Mouse (Mus musculus): ENCODE measurements at regions not wholly inside any gene's neighbourhood (a gene's known extent, or its start where the extent isn't known, plus 50 kb on each side); places are given as distances from the start of the nearest gene placed in this dataset.

DNA sequence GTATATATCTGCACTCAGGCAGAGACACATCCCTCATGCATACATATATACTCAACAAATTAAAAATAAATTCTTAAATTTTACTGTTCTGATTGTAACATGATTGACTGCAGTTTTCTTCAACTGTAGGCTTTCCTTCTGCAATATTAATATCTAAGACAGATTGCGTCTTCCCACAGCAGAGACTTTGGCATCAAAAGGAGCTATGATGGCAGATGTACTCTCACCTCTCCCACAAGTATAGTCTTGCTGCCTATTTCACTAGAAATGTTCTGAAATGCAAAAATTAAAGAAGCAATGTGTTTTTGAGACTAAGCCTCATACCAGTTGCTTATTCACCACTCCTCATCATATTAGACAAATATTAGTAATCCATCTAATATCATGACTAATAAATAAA lies 356.5 kb downstream of the Dnah5 start:
- in situ Hi-C loops (cut with MboI, MseI), result no loop called here

DNA sequence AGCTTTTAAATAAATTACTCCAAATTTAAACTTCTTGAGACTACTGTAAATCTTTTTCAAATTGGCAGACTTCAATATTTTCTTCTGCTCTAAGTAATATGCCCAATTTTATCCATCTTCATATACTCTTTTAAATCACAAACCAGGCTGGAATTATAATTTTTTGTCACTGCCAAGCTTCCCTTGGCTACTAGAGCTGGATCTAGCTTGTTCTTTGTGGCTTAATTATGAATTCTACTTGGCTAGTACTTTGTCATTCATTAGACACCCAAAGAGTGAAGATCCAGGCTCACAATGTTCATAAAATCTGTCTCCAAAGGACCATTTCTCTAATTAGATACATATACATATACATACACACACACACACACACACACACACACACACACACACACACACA lies 391.7 kb downstream of the Dnah5 start:
- in situ Hi-C loops (cut with MboI, MseI), result no loop called here

DNA sequence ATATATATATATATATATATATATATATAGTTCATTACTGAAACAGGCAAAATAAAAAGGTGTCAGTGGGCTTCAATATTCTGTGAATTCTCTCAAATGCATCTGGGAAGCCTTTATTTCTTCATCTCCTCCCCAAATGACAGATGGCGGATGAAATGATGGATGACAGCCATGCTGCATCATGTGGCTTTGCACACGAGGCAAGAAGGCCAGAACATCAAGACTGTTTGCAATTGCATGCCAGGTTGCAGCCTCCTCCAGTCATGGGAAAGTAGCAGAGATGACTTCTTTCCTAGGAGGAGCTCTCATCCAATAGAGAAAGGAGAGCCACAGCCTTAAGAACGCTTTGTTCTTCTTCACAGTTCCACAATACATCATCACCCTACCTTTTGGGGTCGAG lies 392.2 kb downstream of the Dnah5 start:
- in situ Hi-C loops (cut with MboI, MseI), result no loop called here

DNA sequence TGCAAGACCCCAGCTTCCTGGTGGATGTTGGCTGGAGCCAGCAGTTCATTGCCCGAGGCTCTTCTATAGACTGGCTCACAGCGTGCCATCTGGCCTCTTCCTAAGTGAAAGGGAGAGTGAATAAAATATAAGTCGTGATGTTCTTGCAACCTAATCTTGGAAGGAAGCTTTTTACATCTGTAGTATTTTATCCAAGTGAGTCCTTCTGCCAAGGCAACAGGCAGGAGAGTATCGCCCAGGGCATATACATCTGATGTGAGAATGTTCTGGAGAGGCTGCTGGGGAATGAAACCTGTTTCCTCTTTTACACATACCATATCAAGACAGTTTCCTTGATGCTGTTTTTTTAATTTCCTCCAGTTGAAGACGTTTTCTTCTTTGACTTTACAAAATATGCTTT lies 396.6 kb downstream of the Dnah5 start:
- in situ Hi-C loops (cut with MboI, MseI), result no loop called here

DNA sequence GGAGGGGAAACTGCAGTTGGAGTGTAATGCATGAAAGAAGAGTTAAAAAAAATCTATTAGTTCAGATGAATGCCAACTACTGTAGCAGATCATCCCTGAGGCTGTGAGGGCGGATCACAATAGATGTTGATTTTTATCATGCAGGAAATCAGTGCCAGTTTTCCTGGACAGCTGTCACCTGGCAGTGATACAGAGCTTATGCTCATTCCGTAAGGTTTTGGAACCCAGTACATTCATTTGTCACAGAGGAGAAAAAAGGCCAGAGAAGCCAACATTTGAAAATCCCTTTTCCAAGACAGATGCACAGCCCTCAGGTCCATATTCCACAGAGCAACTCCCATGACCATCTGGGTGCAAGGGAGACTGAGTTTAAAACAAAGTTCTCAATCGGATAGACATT lies 412.1 kb downstream of the Dnah5 start:
- in situ Hi-C loops (cut with MboI, MseI), result no loop called here

DNA sequence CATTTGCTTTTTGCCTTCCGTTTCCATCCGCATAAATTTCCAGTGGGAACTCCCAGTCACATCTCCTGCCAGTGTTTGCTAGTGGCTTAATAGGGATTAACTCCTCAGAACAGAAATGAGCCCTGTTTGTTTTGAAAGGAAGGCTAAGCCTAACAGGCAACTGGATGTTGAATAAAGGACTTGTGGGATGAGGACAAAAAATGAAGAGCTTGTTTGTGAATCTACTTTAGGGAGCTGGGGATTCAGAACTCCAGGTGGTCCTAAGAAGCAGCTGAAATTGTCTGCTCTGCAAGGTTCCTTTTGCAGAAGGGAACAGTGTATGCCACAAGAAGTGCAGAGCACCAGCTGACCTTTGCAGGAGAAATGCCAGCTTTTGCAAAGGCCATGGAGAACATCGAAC lies 436.8 kb downstream of the Dnah5 start:
- in situ Hi-C loops (cut with MboI, MseI), result no loop called here

DNA sequence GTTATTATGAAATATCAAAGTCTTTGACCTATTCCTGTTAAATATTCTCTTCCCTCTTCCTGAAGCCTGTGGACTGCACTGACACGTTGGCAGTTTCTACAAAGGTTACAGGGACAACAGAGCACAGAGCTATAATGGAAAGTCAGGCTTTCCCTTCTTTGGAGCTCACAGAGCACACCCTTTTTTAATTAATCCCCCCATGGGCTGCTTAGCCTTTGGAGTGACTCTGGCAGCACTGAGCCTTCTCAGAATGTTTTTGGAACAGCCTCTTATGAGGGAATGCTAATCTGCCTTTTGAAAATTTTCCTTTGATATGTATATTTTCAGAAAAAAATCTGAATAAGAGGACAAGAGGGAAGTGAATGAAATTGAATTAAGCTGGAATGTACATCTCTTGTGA lies 441.6 kb downstream of the Dnah5 start:
- in situ Hi-C loops (cut with MboI, MseI), result no loop called here

DNA sequence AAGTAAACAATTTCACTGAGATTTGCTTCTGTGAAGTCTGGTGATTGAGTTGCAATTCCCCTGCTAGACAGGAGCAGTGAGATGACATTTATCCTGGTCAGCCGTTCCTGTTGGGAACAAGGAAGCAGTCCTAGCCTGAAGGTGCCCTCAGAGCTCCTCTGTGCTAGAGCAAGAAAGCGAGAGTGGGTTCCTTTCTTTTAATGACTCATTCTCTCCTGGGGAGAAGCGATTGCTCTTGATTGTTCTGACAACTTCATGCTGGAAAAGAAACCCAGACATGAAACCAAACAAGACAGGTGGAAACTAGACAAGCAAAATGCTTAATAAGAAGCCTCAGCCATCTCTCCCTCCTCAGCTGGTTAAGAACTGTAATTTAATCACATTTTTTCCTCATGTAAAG lies 450.4 kb downstream of the Dnah5 start:
- in situ Hi-C loops (cut with MboI, MseI), result loop anchor here (25.0 kb wide), 1 partner anchor 1242 kb away; no protein-coding TSS in a partner anchor

DNA sequence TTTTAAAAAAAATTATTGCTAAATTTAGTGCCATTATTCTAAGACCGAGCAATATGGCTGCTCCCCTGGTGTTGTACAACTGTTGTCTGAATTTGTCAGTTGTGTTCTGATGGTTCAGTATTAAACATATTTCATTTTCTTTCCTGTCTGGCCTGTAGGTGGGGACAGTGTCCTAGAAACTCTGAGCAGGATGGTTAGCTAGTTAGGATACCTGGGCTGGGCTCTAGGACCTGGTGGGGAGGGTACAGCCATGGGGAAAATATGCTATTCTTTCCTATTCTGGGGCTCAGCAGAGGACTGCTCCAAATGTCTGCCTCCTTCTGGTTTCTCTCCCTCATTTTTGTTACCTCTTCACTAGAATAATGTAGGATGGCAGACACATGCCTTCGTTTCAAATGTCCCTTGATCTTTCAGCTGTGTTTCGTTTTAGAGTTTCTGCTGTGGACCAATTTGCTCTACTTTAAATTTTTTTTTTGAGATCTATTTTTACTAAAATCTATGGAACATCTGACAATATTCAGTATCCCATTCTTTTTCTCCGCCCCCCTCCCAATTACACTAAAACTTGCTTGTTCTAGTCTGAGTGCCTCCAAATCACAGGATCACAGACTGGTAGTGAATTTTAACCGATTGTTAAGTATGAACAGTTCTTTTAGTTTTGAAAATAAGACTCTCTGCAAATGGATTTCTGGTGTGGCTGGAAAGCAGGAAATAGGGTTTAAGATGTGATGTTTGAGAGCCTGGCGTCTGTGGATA lies 460.5 kb downstream of the Dnah5 start:
- in situ Hi-C loops (cut with MboI, MseI), result loop anchor here (25.0 kb wide), 1 partner anchor 1252 kb away; no protein-coding TSS in a partner anchor
